ENCODE assay signal across 8 mouse cellular contexts in genomic region chr7:102337898-102338297, GRCm38 (mm10).
DNase-seq lines count a peak whose midpoint lies in the region; ATAC-seq and TF ChIP-seq lines count a peak whose summit lies in the region.

No protein-coding gene starts in this region.

- TF ChIP-seq POLR2A in spleen, adult 2 months (IDR thresholded peaks at IDR 0.05; ENCODE audit: low read depth, low read length), result no peak

- no peak overlapping the region for H3K27ac ChIP-seq in heart, embryonic 14.5 days (replicated peaks in 1 of 2; ENCODE audit: control insufficient read depth in 1 of 2, insufficient read depth in 1 of 2, low read depth in 2 of 2, low read length in 2 of 2)
- no peak overlapping the region for H3K27ac ChIP-seq in liver, embryonic 13.5 days
- H3K27ac ChIP-seq in spleen, adult 2 months (ENCODE audit: insufficient read depth, low read length), result peak overlapping the region; percentile 75
- no peak overlapping the region for H3K27ac ChIP-seq in intestine, postnatal 0 days (ENCODE audit: low read depth, low read length)
- no peak overlapping the region for H3K27ac ChIP-seq in left cerebral cortex, adult 2 months

- 20% methylated on average over 3 of the region's 3 CpGs for WGBS in heart, embryonic 14.5 days
- WGBS in liver, embryonic 13.5 days (ENCODE audit: insufficient replicate concordance), result 13% methylated on average over 3 of the region's 3 CpGs
- 1% methylated on average over 3 of the region's 3 CpGs for WGBS in spleen, adult 2 months
- 43% methylated on average over 3 of the region's 3 CpGs for WGBS in intestine, postnatal 0 days

- no peak overlapping the region for H3K4me3 ChIP-seq in heart, embryonic 14.5 days (ENCODE audit: control insufficient read depth in 1 of 2, insufficient read depth in 1 of 2, low read depth in 1 of 2, low read length in 2 of 2)
- H3K4me3 ChIP-seq in liver, embryonic 13.5 days (replicated peaks), result no peak overlapping the region
- H3K4me3 ChIP-seq in spleen, adult 2 months (ENCODE audit: extremely low read depth, insufficient read depth, insufficient read length), result 0 out of 2 replicates have a peak overlapping the region, but pooled peaks have one; percentile 15
- no peak overlapping the region for H3K4me3 ChIP-seq in intestine, postnatal 0 days (ENCODE audit: low read depth, low read length)
- H3K4me3 ChIP-seq in left cerebral cortex, adult 2 months, result no peak overlapping the region

- H3K9ac ChIP-seq in heart, embryonic 14.5 days (ENCODE audit: low read length), result no peak overlapping the region
- H3K9ac ChIP-seq in liver, embryonic 13.5 days, result no peak overlapping the region
- no peak overlapping the region for H3K9ac ChIP-seq in intestine, postnatal 0 days (ENCODE audit: low read depth, low read length)

- no peaks in the 10 kb centered on the region for H3K9me3 ChIP-seq in heart, embryonic 14.5 days (ENCODE audit: control insufficient read depth, low read length)
- H3K9me3 ChIP-seq in liver, embryonic 13.5 days (replicated peaks), result no peaks in the 10 kb centered on the region
- H3K9me3 ChIP-seq in intestine, postnatal 0 days (ENCODE audit: control insufficient read depth), result no peaks in the 10 kb centered on the region

- H3K4me1 ChIP-seq in heart, embryonic 14.5 days (ENCODE audit: control insufficient read depth in 2 of 2, insufficient read depth in 2 of 2, low read length in 2 of 2), result peaks cover 3 to 10% of the 10 kb centered on the region in 2 experiments; a peak in 2 of 4 replicates
- H3K4me1 ChIP-seq in liver, embryonic 13.5 days (replicated peaks), result peaks cover 12% of the 10 kb centered on the region
- peaks cover 6% of the 10 kb centered on the region; the same call in 1 of the 2 replicates for H3K4me1 ChIP-seq in spleen, adult 2 months (ENCODE audit: control insufficient read depth, insufficient read depth, insufficient read length)
- no peaks in the 10 kb centered on the region for H3K4me1 ChIP-seq in intestine, postnatal 0 days (replicated peaks; ENCODE audit: control insufficient read depth, insufficient read depth, low read length)

- intact Hi-C loops in left cerebral cortex, adult 2 months (cut with DNase I), result no loop called here

- no peaks in the 10 kb centered on the region for H3K36me3 ChIP-seq in heart, embryonic 14.5 days (ENCODE audit: control insufficient read depth, insufficient read depth, low read length)
- no peaks in the 10 kb centered on the region; the same call in 1 of the 2 replicates for H3K36me3 ChIP-seq in liver, embryonic 13.5 days
- no peaks in the 10 kb centered on the region for H3K36me3 ChIP-seq in spleen, adult 2 months (ENCODE audit: control insufficient read depth, insufficient read depth, low read length)
- no peaks in the 10 kb centered on the region for H3K36me3 ChIP-seq in intestine, postnatal 0 days (ENCODE audit: control insufficient read depth, insufficient read depth)

- TF ChIP-seq CTCF in spleen, adult 2 months (IDR thresholded peaks at IDR 0.05; ENCODE audit: extremely low read depth, insufficient read depth, insufficient read length, insufficient replicate concordance), result no peak
- no peak for TF ChIP-seq CTCF in intestine, postnatal 0 days (IDR thresholded peaks at IDR 0.05; ENCODE audit: low read depth)
- no peak for TF ChIP-seq CTCF in left cerebral cortex, adult 2 months (IDR thresholded peaks at IDR 0.05)

- H3K4me2 ChIP-seq in heart, embryonic 14.5 days (ENCODE audit: low read length), result no peak overlapping the region
- H3K4me2 ChIP-seq in liver, embryonic 13.5 days, result no peak overlapping the region
- no peak overlapping the region for H3K4me2 ChIP-seq in intestine, postnatal 0 days (replicated peaks; ENCODE audit: low read depth)

- H3K27me3 ChIP-seq in heart, embryonic 14.5 days (ENCODE audit: control insufficient read depth, insufficient read depth, low read length), result no peaks in the 10 kb centered on the region
- H3K27me3 ChIP-seq in liver, embryonic 13.5 days, result no peaks in the 10 kb centered on the region
- no peaks in the 10 kb centered on the region for H3K27me3 ChIP-seq in spleen, adult 2 months (ENCODE audit: control insufficient read depth, insufficient read depth, low read length)
- H3K27me3 ChIP-seq in intestine, postnatal 0 days (replicated peaks; ENCODE audit: control insufficient read depth, insufficient read depth, low read length), result no peaks in the 10 kb centered on the region

- ATAC-seq in heart, embryonic 14.5 days (ENCODE audit: insufficient number of reproducible peaks, insufficient read depth, low FRiP score, low read depth), result 0 out of 2 replicates have a peak, but pooled peaks have one; percentile 54
- 0 out of 2 replicates have a peak, but pooled peaks have one; percentile 48 for ATAC-seq in liver, embryonic 13.5 days (ENCODE audit: low read depth)
- no peak for ATAC-seq in intestine, postnatal 0 days

- peak; percentile 16 for DNase-seq in ovary, adult 18-20 months (ENCODE audit: low spot score)
- DNase-seq in ovary, postnatal 36 days (ENCODE audit: low spot score), result no peak
- DNase-seq in liver, embryonic 13.5 days, result no peak
- DNase-seq in spleen, adult 2 months (ENCODE audit: low read depth in 1 of 2, low spot score in 2 of 2), result peak; percentile 49 to 64
- DNase-seq in left cerebral cortex, adult 2 months (ENCODE audit: extremely low spot score in 1 of 2, low spot score in 2 of 2), result no peak
- no peak for DNase-seq in ovary, postnatal 10 days (ENCODE audit: low spot score)

Comparison
In these comparisons a context has a peak if more than half of its experiments do, and no peak if none do; other contexts are left out.
1. DNase-seq: peak in ovary, adult 18-20 months (single experiment) and spleen, adult 2 months (2 of 2); none in ovary, postnatal 36 days (single experiment), liver, embryonic 13.5 days (single experiment), left cerebral cortex, adult 2 months (0 of 2) and ovary, postnatal 10 days (single experiment).